ENCODE assay signal across 8 mouse cellular contexts in genomic region chr6:24530711-24531420, GRCm38 (mm10). TPM values are rescaled to one million over a fixed set of nuclear protein-coding genes. Genes with fewer than 3 reads are reported as not detected.
A peak's percentile ranks its signal among the peaks of the same experiment; 100 is the strongest.
DNase-seq lines count a peak whose midpoint lies in the region; ATAC-seq lines count a peak whose summit lies in the region.

No protein-coding gene starts in this region.

- peak overlapping the region; percentile 9 for H3K4me3 ChIP-seq in limb, embryonic 15.5 days

- no peak overlapping the region for H3K9ac ChIP-seq in limb, embryonic 15.5 days

- peak; percentile 16 for DNase-seq in cerebellum, adult 11 months
- no peak for DNase-seq in cerebellum, postnatal 4 days (ENCODE audit: low spot score in 2 of 2)
- DNase-seq in 416B (ENCODE audit: low read depth) = peak; percentile 14
- peak; percentile 24 for DNase-seq in gastrocnemius, postnatal 25 days
- no peak for DNase-seq in spleen, adult 18-20 months
- DNase-seq in layer of hippocampus, postnatal 10 days (ENCODE audit: low spot score in 2 of 2) = no peak
- no peak for DNase-seq in thymus, adult 18-20 months

- WGBS in limb, embryonic 15.5 days = 43% methylated on average over 11 of the region's 11 CpGs

- H3K4me1 ChIP-seq in limb, embryonic 15.5 days = peaks cover 15% of the 10 kb centered on the region

- no peaks in the 10 kb centered on the region for H3K36me3 ChIP-seq in limb, embryonic 15.5 days

- no peaks in the 10 kb centered on the region for H3K27me3 ChIP-seq in limb, embryonic 15.5 days

- H3K27ac ChIP-seq in limb, embryonic 15.5 days = no peak overlapping the region

- ATAC-seq in limb, embryonic 15.5 days (ENCODE audit: insufficient number of reproducible peaks, low FRiP score, low TSS enrichment, low read depth) = no peak

- peak overlapping the region; percentile 33 for H3K4me2 ChIP-seq in limb, embryonic 15.5 days

- H3K9me3 ChIP-seq in limb, embryonic 15.5 days = no peaks in the 10 kb centered on the region

RNA-seq across cellular contexts. Expression of gene Asb15, which starts 2.9 kb away (rescaled TPM):
- total RNA-seq in gastrocnemius, postnatal 25 days (2021) = 10 to 100 TPM; 10.3 to 20.8 TPM
- polyA plus RNA-seq in limb, embryonic 15.5 days (2015; fragmentation: Nextera tagmentation; extraction: Ambion mirVana) = 0.05 TPM in 1 of 2 replicates, not detected in the other
- total RNA-seq in layer of hippocampus, postnatal 10 days (2021) = not detected

RNA-seq across cellular contexts. Expression of gene Ndufa5, which starts 3.1 kb away (rescaled TPM):
- 100 to 1,000 TPM; 605 to 626 TPM for total RNA-seq in gastrocnemius, postnatal 25 days (2021)
- polyA plus RNA-seq in limb, embryonic 15.5 days (2015; fragmentation: Nextera tagmentation; extraction: Ambion mirVana) = 305 and 311 TPM in 2 replicates
- total RNA-seq in layer of hippocampus, postnatal 10 days (2021) = 100 to 1,000 TPM; 311 to 320 TPM

RNA-seq across cellular contexts. Expression of gene Iqub, which starts 16.0 kb away (rescaled TPM):
- under 1 TPM; 0.08 TPM for total RNA-seq in gastrocnemius, postnatal 25 days (2021)
- 0.05 TPM in 1 of 2 replicates, not detected in the other for polyA plus RNA-seq in limb, embryonic 15.5 days (2015; fragmentation: Nextera tagmentation; extraction: Ambion mirVana)
- 1 to 10 TPM; 1.1 to 1.3 TPM for total RNA-seq in layer of hippocampus, postnatal 10 days (2021)

Comparison
In these comparisons a context has a peak if more than half of its experiments do, and no peak if none do; other contexts are left out.
1. DNase-seq: peak in cerebellum, adult 11 months (single experiment), 416B (single experiment) and gastrocnemius, postnatal 25 days (single experiment); none in cerebellum, postnatal 4 days (0 of 2), spleen, adult 18-20 months (0 of 2), layer of hippocampus, postnatal 10 days (0 of 2) and thymus, adult 18-20 months (0 of 2).
2. RNA of gene Asb15, which starts 2.9 kb away (total RNA-seq): 10.3 to 20.8 TPM in gastrocnemius, postnatal 25 days; not detected in layer of hippocampus, postnatal 10 days; every median in the first group is over 10 times any median in the second.